Mouse (Mus musculus): ENCODE measurements around the gene Apba3. TPM values are rescaled to one million over a fixed set of nuclear protein-coding genes. Genes with fewer than 3 reads are reported as not detected.

The Apba3 gene
- polyA plus RNA-seq, 1 experiment from 2014 or later = 45.3 TPM

DNA sequence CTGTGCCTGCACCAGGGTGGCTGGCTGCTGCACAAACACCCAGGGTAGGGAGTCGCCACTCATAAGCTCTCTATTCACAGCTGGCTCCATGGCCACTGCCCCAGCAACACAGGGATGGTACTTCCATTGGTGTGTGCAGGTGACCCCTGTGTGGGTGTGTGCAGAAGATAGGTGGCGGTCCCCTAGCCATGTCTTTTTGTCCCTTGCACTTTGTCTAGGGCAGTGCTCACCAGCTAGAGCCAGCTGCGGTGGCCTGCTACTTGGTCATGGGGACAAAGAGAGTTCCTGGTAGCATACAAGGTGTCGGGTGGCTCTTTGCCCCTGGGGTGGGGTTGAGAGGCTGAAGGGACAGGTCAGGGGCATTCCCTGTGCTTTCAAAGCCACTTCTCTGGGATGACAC, 22.6 kb upstream of the Apba3 start:
- Histone ChIP-seq H3K4me3 (ENCODE audit: low read depth, low read length) (no peak overlapping the region), H3K27ac (replicated peaks; ENCODE audit: low read depth, low read length) (no peak overlapping the region), H3K9me3 (ENCODE audit: control insufficient read depth, low read length) (no peaks in the 10 kb centered on the region), H3K4me1 (ENCODE audit: control insufficient read depth, insufficient read depth, low read length) (no peaks in the 10 kb centered on the region; the same call in 1 of the 2 replicates), H3K36me3 (ENCODE audit: control insufficient read depth, insufficient read depth, low read length) (no peaks in the 10 kb centered on the region), H3K27me3 (ENCODE audit: control insufficient read depth, insufficient read depth, low read length) (peaks cover 19% of the 10 kb centered on the region), H3K9ac (ENCODE audit: low read length) (no peak overlapping the region), H3K4me2 (ENCODE audit: low read depth, severe bottlenecking) (no peak overlapping the region)
- DNase-seq (ENCODE audit: low spot score) (no peak), ATAC-seq (ENCODE audit: insufficient number of reproducible peaks, low FRiP score, low TSS enrichment, low read depth) (no peak)
- WGBS = 77% methylated on average over 4 of the region's 4 CpGs

DNA sequence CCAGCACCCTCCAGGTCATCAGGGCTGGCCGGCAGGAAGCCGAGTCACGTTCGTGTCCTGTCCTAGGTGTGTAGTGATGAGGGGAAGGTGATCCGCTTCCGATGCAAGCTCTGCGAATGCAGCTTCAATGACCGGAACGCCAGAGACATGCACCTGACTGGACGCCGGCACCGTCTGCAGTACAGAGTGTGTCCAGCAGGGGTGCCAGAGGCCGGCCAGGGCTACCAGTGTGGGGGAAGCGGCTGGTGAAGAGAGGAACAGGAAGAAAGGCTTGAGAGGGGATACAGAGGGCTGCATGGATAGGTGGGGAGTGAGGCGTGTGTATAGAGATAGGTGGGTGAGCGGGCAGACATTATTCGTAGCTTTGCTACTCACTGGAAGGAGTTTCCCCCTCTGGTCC, 22.2 kb upstream of the Apba3 start:
- Histone ChIP-seq H3K9me3 (ENCODE audit: control insufficient read depth, low read length) (no peaks in the 10 kb centered on the region), H3K4me2 (ENCODE audit: low read depth, severe bottlenecking) (no peak overlapping the region), H3K4me3 (ENCODE audit: low read depth, low read length) (no peak overlapping the region), H3K27ac (replicated peaks; ENCODE audit: low read depth, low read length) (no peak overlapping the region), H3K36me3 (ENCODE audit: control insufficient read depth, insufficient read depth, low read length) (no peaks in the 10 kb centered on the region), H3K4me1 (ENCODE audit: control insufficient read depth, insufficient read depth, low read length) (no peaks in the 10 kb centered on the region; the same call in 1 of the 2 replicates), H3K9ac (ENCODE audit: low read length) (no peak overlapping the region), H3K27me3 (ENCODE audit: control insufficient read depth, insufficient read depth, low read length) (peaks cover 15% of the 10 kb centered on the region)
- peak; percentile 92 for DNase-seq (ENCODE audit: low spot score)
- ATAC-seq (ENCODE audit: insufficient number of reproducible peaks, low FRiP score, low TSS enrichment, low read depth) = peak; percentile 33; the same call in 1 of the 2 replicates
- WGBS = 11% methylated on average over 17 of the region's 17 CpGs

DNA sequence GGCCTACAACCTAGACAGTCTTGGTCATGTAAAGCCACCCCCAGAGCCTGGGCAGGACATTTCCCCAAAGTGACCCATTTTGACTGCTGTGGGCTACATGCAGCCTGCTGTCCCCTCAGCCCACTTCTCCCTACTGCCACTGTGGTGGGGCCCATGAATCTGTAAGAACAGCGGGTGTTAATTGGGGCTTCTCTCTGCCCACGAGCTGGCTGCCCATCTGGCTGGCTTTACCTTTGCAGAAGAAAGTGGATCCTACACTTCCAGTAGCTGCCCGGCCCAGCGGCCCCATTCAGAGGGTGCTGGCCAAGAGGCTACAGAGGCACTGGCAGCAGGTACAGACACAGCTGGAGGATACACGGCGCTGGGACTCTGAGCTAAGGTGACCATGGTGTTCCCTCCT, 21.6 kb upstream of the Apba3 start:
- WGBS = 86% methylated on average over 6 of the region's 6 CpGs
- Histone ChIP-seq H3K4me1 (ENCODE audit: control insufficient read depth, insufficient read depth, low read length) (no peaks in the 10 kb centered on the region; the same call in 1 of the 2 replicates), H3K27me3 (ENCODE audit: control insufficient read depth, insufficient read depth, low read length) (peaks cover 9% of the 10 kb centered on the region), H3K27ac (replicated peaks; ENCODE audit: low read depth, low read length) (no peak overlapping the region), H3K4me2 (ENCODE audit: low read depth, severe bottlenecking) (no peak overlapping the region), H3K9ac (ENCODE audit: low read length) (no peak overlapping the region), H3K36me3 (ENCODE audit: control insufficient read depth, insufficient read depth, low read length) (no peaks in the 10 kb centered on the region), H3K9me3 (ENCODE audit: control insufficient read depth, low read length) (no peaks in the 10 kb centered on the region), H3K4me3 (ENCODE audit: low read depth, low read length) (no peak overlapping the region)
- DNase-seq (ENCODE audit: low spot score) = no peak
- no peak for ATAC-seq (ENCODE audit: insufficient number of reproducible peaks, low FRiP score, low TSS enrichment, low read depth)

DNA sequence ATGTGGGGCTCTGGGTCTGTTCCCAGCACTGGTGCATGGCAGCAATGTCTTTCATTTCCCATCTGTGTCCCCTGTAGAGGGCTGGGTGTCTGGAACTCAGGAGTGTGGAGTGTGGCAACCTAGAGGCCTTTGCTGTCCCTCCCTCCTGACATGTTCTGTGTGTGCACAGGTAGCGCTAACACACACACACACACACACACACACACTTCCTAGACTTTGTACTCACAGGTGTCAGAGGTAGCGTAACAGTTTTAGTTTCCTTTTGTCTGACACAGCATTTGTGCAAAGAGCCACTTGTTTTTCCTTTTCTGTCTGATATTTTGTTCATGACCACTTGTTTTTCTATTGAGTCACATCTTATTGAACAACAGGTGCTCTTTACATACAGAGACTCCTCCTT, 19.0 kb upstream of the Apba3 start:
- Histone ChIP-seq H3K27ac (replicated peaks; ENCODE audit: low read depth, low read length) (no peak overlapping the region), H3K9me3 (ENCODE audit: control insufficient read depth, low read length) (no peaks in the 10 kb centered on the region), H3K4me1 (ENCODE audit: control insufficient read depth, insufficient read depth, low read length) (peaks cover under 1% of the 10 kb centered on the region), H3K27me3 (ENCODE audit: control insufficient read depth, insufficient read depth, low read length) (peaks cover 15% of the 10 kb centered on the region), H3K36me3 (ENCODE audit: control insufficient read depth, insufficient read depth, low read length) (no peaks in the 10 kb centered on the region), H3K9ac (ENCODE audit: low read length) (no peak overlapping the region), H3K4me2 (ENCODE audit: low read depth, severe bottlenecking) (no peak overlapping the region), H3K4me3 (ENCODE audit: low read depth, low read length) (no peak overlapping the region)
- WGBS = 85% methylated on average over 2 of the region's 2 CpGs
- DNase-seq (ENCODE audit: low spot score) (no peak), ATAC-seq (ENCODE audit: insufficient number of reproducible peaks, low FRiP score, low TSS enrichment, low read depth) (no peak)

DNA sequence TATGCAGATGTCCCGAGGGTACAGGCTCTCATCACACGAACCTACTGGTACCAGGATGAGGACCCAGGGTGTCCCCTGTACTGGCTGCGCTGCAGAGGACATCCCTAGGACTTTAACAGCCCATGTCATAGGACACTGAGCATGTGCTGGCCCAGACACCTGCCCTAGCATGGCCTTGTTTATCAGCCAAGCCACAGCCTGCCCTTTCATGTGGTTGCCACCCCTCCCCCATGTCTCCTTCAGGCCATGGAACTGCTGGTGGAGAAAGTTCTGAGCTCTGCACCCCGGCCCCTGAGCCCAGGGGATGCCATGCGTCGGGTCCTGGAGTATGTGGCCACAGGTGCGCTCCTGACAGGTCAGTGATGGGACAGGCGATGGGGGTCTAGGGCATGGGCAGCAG, 17.3 kb upstream of the Apba3 start:
- peaks cover 6% of the 10 kb centered on the region for H3K4me1 ChIP-seq (ENCODE audit: control insufficient read depth, insufficient read depth, low read length)
- 82% methylated on average over 8 of the region's 8 CpGs for WGBS
- H3K9ac ChIP-seq (ENCODE audit: low read length) = no peak overlapping the region
- H3K9me3 ChIP-seq (ENCODE audit: control insufficient read depth, low read length) = no peaks in the 10 kb centered on the region
- H3K27ac ChIP-seq (replicated peaks; ENCODE audit: low read depth, low read length) = no peak overlapping the region
- ATAC-seq (ENCODE audit: insufficient number of reproducible peaks, low FRiP score, low TSS enrichment, low read depth) (no peak), DNase-seq (ENCODE audit: low spot score) (no peak)
- H3K27me3 ChIP-seq (ENCODE audit: control insufficient read depth, insufficient read depth, low read length) = peaks cover 26% of the 10 kb centered on the region
- H3K36me3 ChIP-seq (ENCODE audit: control insufficient read depth, insufficient read depth, low read length) = no peaks in the 10 kb centered on the region
- no peak overlapping the region for H3K4me2 ChIP-seq (ENCODE audit: low read depth, severe bottlenecking)
- no peak overlapping the region for H3K4me3 ChIP-seq (ENCODE audit: low read depth, low read length)

DNA sequence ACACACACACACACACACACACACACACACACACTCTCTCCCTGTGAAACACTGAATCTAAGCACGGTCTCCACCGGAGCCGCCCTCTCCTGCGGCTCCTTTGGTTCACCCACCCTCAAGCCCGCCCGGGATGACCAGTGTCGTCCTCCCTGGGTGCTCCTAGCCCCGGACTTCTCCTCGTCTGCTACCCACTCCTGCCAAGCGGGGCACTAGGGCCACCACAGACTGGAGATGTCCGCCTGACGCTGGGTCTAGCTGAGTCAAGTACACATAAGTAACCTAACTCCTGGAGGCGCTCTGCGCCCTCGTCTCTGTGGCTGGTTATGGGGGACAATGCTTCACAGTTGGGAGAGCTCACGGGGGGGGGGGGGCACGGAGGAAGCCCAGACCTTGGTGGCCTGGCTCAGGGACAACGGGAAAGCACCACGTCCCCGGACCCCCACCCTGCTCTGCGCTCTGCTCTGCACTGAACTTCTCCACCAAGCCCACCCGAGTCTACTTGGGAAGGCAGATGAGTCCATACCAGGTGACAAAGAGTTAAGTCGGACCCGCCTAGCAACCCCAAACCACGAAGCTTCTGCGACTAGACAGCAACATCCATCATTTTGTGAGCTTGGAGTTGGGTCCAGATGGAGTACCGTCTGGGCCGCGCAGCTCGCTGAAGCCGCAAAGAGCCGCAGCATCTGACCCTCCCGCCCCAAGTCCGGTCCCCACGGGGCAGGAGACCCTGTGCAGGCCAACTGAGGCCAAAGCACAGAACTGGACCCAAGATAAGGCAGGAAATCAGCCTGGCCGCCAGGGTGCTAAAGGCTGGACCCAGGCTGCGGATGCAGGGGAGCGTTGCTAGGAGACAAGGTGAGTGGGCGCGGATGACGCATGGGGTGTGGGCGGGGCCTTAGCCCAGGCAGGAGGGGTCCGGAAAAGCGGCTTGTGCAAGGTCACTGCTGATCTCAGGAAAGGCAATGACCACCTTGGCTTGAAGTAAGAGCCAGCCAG, 14.0 kb upstream of the Apba3 start, which contains the start of gene Matk:
Gene Matk (plus strand): TSS at position 512 of the 996 bp plus-strand sequence.
- peak; percentile 80 for DNase-seq (ENCODE audit: low spot score)
- Histone ChIP-seq H3K9ac (ENCODE audit: low read length) (peak within 1 kb of the TSS; percentile 23), H3K27ac (replicated peaks; ENCODE audit: low read depth, low read length) (no peak within 1 kb of the TSS), H3K4me3 (ENCODE audit: low read depth, low read length) (peak within 1 kb of the TSS; percentile 11), H3K4me2 (ENCODE audit: low read depth, severe bottlenecking) (peak within 1 kb of the TSS; percentile 47; the same call in 1 of the 2 replicates), H3K36me3 (ENCODE audit: control insufficient read depth, insufficient read depth, low read length) (no peaks in the 10 kb centered on the region), H3K27me3 (ENCODE audit: control insufficient read depth, insufficient read depth, low read length) (peaks cover 45% of the 10 kb centered on the region), H3K9me3 (ENCODE audit: control insufficient read depth, low read length) (no peaks in the 10 kb centered on the region), H3K4me1 (ENCODE audit: control insufficient read depth, insufficient read depth, low read length) (peaks cover 8% of the 10 kb centered on the region)
- 14% methylated on average over 43 of the region's 44 CpGs for WGBS
- peak; percentile 50; the same call in 1 of the 2 replicates for ATAC-seq (ENCODE audit: insufficient number of reproducible peaks, low FRiP score, low TSS enrichment, low read depth)

DNA sequence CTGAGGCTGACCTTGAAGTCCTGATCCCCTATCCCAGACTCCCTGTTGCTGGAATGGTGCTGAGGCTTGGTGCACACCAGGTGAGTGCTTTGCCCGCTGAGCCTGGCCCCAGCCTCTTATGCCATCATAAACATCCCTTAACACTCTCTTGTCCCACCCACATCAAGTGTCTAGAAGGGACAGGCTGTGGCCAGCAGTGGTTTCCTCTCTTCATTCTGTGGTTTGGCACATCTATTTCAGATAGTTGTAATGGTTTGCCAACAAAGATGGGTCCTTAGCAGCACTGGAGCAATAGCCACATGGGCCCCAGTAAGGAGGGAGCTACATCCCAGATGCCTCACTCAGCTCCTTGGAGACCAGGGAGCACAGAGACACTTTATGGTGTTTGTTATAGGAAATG, 11.9 kb upstream of the Apba3 start:
- DNase-seq (ENCODE audit: low spot score) (no peak), ATAC-seq (ENCODE audit: insufficient number of reproducible peaks, low FRiP score, low TSS enrichment, low read depth) (no peak)
- peaks cover 10% of the 10 kb centered on the region for H3K4me1 ChIP-seq (ENCODE audit: control insufficient read depth, insufficient read depth, low read length)
- H3K4me2 ChIP-seq (ENCODE audit: low read depth, severe bottlenecking) = no peak overlapping the region
- H3K4me3 ChIP-seq (ENCODE audit: low read depth, low read length) = no peak overlapping the region
- no peak overlapping the region for H3K9ac ChIP-seq (ENCODE audit: low read length)
- no peak overlapping the region for H3K27ac ChIP-seq (replicated peaks; ENCODE audit: low read depth, low read length)
- H3K27me3 ChIP-seq (ENCODE audit: control insufficient read depth, insufficient read depth, low read length) = peaks cover 66% of the 10 kb centered on the region
- WGBS = 65% methylated on average over 1 of the region's 1 CpGs
- H3K36me3 ChIP-seq (ENCODE audit: control insufficient read depth, insufficient read depth, low read length) = no peaks in the 10 kb centered on the region
- H3K9me3 ChIP-seq (ENCODE audit: control insufficient read depth, low read length) = no peaks in the 10 kb centered on the region

DNA sequence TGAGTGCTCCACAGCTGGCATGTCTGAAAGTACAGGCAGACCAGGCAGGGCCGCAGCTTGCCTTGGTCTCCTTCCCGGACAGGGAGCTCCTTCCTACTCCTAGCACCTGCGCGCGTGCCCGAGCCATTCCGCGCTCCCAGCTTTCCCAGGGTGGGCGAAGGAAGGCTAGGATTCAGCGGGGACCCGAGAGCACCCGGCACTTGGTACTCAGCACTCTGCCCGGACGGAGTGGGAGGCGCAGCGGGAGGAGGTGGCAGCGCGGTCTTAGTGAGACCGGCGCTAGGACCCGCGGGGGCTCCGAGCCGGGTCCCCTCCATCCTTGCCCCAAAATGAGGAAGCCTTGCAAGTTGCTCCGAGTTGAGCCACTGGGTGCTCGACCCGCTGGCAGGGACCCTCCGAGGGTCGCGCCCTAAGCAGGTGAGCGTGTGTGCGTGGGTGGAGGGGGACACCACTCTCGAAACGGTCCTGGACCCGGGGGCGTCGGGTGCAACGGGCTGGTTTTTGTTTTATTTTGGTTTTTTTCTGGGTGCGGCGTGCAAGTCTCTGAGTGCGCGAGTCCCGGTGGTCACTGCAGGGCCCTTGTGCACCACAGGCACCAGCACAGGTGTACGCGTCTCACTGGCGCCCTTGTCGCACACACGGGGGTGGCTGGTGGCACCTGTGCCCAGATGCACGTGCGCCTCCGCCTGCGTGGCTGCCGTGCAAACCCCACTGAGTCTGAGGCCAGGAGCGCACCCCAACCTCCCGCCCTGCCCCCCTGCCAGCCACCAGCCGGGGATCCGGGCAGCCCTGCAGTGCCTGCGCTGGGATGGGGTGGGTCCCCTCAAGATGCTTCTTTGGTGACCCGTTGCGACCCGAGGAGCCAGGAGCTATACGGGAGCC, 9.4 kb upstream of the Apba3 start:
- no peaks in the 10 kb centered on the region for H3K9me3 ChIP-seq (ENCODE audit: control insufficient read depth, low read length)
- peak overlapping the region; percentile 84 for H3K4me2 ChIP-seq (ENCODE audit: low read depth, severe bottlenecking)
- peaks cover 10% of the 10 kb centered on the region for H3K4me1 ChIP-seq (ENCODE audit: control insufficient read depth, insufficient read depth, low read length)
- peak; percentile 67 for DNase-seq (ENCODE audit: low spot score)
- peaks cover 65% of the 10 kb centered on the region for H3K27me3 ChIP-seq (ENCODE audit: control insufficient read depth, insufficient read depth, low read length)
- no peaks in the 10 kb centered on the region for H3K36me3 ChIP-seq (ENCODE audit: control insufficient read depth, insufficient read depth, low read length)
- H3K9ac ChIP-seq (ENCODE audit: low read length) = peak overlapping the region; percentile 43
- ATAC-seq (ENCODE audit: insufficient number of reproducible peaks, low FRiP score, low TSS enrichment, low read depth) = no peak
- 3% methylated on average over 62 of the region's 62 CpGs for WGBS
- H3K4me3 ChIP-seq (ENCODE audit: low read depth, low read length) = peak overlapping the region; percentile 42
- H3K27ac ChIP-seq (replicated peaks; ENCODE audit: low read depth, low read length) = no peak overlapping the region

All from limb, embryonic 11.5 days (tissue).